In the genomic region with DNA sequence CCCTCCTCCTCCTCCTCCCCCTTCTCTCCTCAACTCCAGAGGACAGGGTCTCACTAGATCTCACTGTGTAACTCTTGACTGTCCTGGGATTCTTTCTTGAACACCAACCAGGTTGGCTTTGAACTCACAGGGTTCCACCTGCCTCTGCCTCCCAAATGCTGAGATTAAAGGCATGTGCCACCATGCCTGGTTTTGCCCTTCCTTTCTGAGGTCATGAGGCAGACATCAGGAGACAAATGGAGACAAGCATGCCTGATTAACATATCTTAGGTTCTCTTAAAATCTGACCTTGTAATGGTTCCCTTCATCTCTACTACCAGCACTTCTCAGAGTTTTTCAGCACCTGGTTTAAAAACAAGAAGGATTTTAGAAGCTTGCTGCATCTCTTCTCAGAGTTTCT, we compare ENCODE assay signal across 25 mouse cellular contexts.
A peak's percentile ranks its signal among the peaks of the same experiment; 100 is the strongest.
DNase-seq lines count a peak whose midpoint lies in the region; ATAC-seq and TF ChIP-seq lines count a peak whose summit lies in the region.
"Had no signal": no experiment of that assay in that cellular context is flagged by ENCODE, and none has a peak within 500 bp of the region (broad histone marks: within the 10 kb centered on the region; RNA-seq: fewer than 3 reads in every experiment).

No protein-coding gene starts in this region.

- DNase-seq in gastrocnemius, adult 2 months: no peak
- DNase-seq in gastrocnemius, postnatal 14 days: no peak
- DNase-seq in lung, embryonic 14.5 days: no peak
- DNase-seq in lung, postnatal 14 days: no peak
- DNase-seq in adrenal gland, adult 8-10 months: no peak
- no peak for DNase-seq in urinary bladder, postnatal 25 days (ENCODE audit: low spot score)
- DNase-seq: cerebellum, adult 11-12 months; cerebellum, postnatal 10 days; kidney, adult 2 months; kidney, postnatal 36 days; layer of hippocampus, adult 9-11 months; liver, postnatal 0 days; right cerebral cortex, adult 18-20 months; thymus, postnatal 14 days had no signal

- H3K9me3 ChIP-seq in lung, embryonic 14.5 days (ENCODE audit: low read depth, low read length): no peaks in the 10 kb centered on the region
- no peaks in the 10 kb centered on the region for H3K9me3 ChIP-seq in intestine, embryonic 16.5 days (ENCODE audit: control insufficient read depth, low read length)
- H3K9me3 ChIP-seq in stomach, embryonic 16.5 days (replicated peaks; ENCODE audit: control insufficient read depth, low read length): no peaks in the 10 kb centered on the region
- H3K9me3 ChIP-seq: heart, embryonic 12.5 days; hindbrain, embryonic 10.5 days; neural tube, embryonic 15.5 days had no signal

- peak overlapping the region; percentile 24; the same call in 1 of the 2 replicates for H3K27ac ChIP-seq in gastrocnemius, adult 2 months
- peak overlapping the region; percentile 69 for H3K27ac ChIP-seq in lung, embryonic 14.5 days (ENCODE audit: low read depth)
- peak overlapping the region; percentile 73; the same call in 1 of the 2 replicates for H3K27ac ChIP-seq in intestine, embryonic 16.5 days (ENCODE audit: low read length)
- H3K27ac ChIP-seq in stomach, embryonic 16.5 days (ENCODE audit: low read length): peak overlapping the region; percentile 77
- H3K27ac ChIP-seq: hindbrain, embryonic 10.5 days; left cerebral cortex, adult 2 months; macrophage; neural tube, embryonic 15.5 days had no signal

- no peak for TF ChIP-seq CTCF in gastrocnemius, adult 2 months (IDR thresholded peaks at IDR 0.05)
- no peak for TF ChIP-seq CTCF in lung, embryonic 14.5 days (IDR thresholded peaks at IDR 0.05; ENCODE audit: low read depth)

- H3K36me3 ChIP-seq in lung, embryonic 14.5 days (ENCODE audit: insufficient read depth): no peaks in the 10 kb centered on the region
- H3K36me3 ChIP-seq in intestine, embryonic 16.5 days (ENCODE audit: control insufficient read depth, insufficient read depth, low read length): no peaks in the 10 kb centered on the region
- no peaks in the 10 kb centered on the region for H3K36me3 ChIP-seq in stomach, embryonic 16.5 days (ENCODE audit: control insufficient read depth, insufficient read depth, low read length)
- H3K36me3 ChIP-seq: heart, embryonic 12.5 days; hindbrain, embryonic 10.5 days; neural tube, embryonic 15.5 days had no signal

- no peak overlapping the region for H3K4me3 ChIP-seq in gastrocnemius, adult 2 months
- no peak overlapping the region for H3K4me3 ChIP-seq in lung, embryonic 14.5 days (ENCODE audit: low read depth, low read length)
- no peak overlapping the region for H3K4me3 ChIP-seq in intestine, embryonic 16.5 days (ENCODE audit: low read length)
- H3K4me3 ChIP-seq in stomach, embryonic 16.5 days (replicated peaks; ENCODE audit: low read length): no peak overlapping the region
- H3K4me3 ChIP-seq: heart, embryonic 12.5 days; hindbrain, embryonic 10.5 days; left cerebral cortex, adult 2 months; neural tube, embryonic 15.5 days had no signal

- ATAC-seq in lung, embryonic 14.5 days (ENCODE audit: insufficient read depth): no peak
- no peak for ATAC-seq in intestine, embryonic 16.5 days
- ATAC-seq in stomach, embryonic 16.5 days (ENCODE audit: insufficient read depth, low FRiP score): no peak
- ATAC-seq: forebrain, embryonic 14.5 days; hindbrain, embryonic 16.5 days; liver, postnatal 0 days had no signal

- no peak overlapping the region for H3K9ac ChIP-seq in lung, embryonic 14.5 days
- no peak overlapping the region for H3K9ac ChIP-seq in intestine, embryonic 16.5 days (ENCODE audit: low read depth, low read length)
- no peak overlapping the region for H3K9ac ChIP-seq in stomach, embryonic 16.5 days (ENCODE audit: low read length)
- H3K9ac ChIP-seq: heart, embryonic 12.5 days; liver, postnatal 0 days; neural tube, embryonic 15.5 days had no signal

- intact Hi-C loops in gastrocnemius, adult 2 months (cut with DNase I): no loop called here
- intact Hi-C loops in gastrocnemius, postnatal 14 days (cut with DNase I; ENCODE audit: low total_unique reads): no loop called here

- peaks cover 6% of the 10 kb centered on the region for H3K4me1 ChIP-seq in lung, embryonic 14.5 days (ENCODE audit: insufficient read depth)
- H3K4me1 ChIP-seq in intestine, embryonic 16.5 days (ENCODE audit: control insufficient read depth, insufficient read depth, low read length): peaks cover 9% of the 10 kb centered on the region
- peaks cover 16% of the 10 kb centered on the region for H3K4me1 ChIP-seq in stomach, embryonic 16.5 days (ENCODE audit: control insufficient read depth, insufficient read depth, low read length)
- H3K4me1 ChIP-seq: neural tube, embryonic 15.5 days had no signal

- no peaks in the 10 kb centered on the region for H3K27me3 ChIP-seq in lung, embryonic 14.5 days (ENCODE audit: insufficient read depth, low read length)
- H3K27me3 ChIP-seq in intestine, embryonic 16.5 days (replicated peaks; ENCODE audit: control insufficient read depth, insufficient read depth, low read length): no peaks in the 10 kb centered on the region
- H3K27me3 ChIP-seq in stomach, embryonic 16.5 days (ENCODE audit: control insufficient read depth, insufficient read depth, low read length): no peaks in the 10 kb centered on the region
- H3K27me3 ChIP-seq: heart, embryonic 12.5 days; neural tube, embryonic 15.5 days had no signal

- no peak overlapping the region for H3K4me2 ChIP-seq in lung, embryonic 14.5 days
- no peak overlapping the region for H3K4me2 ChIP-seq in intestine, embryonic 16.5 days (ENCODE audit: low read depth, low read length)
- no peak overlapping the region for H3K4me2 ChIP-seq in stomach, embryonic 16.5 days (ENCODE audit: low read depth, low read length)
- H3K4me2 ChIP-seq: heart, embryonic 12.5 days; liver, embryonic 11.5 days; midbrain, embryonic 11.5 days; neural tube, embryonic 15.5 days had no signal

Comparison
In these comparisons a context has a peak if more than half of its experiments do, and no peak if none do; other contexts are left out.
1. H3K27ac ChIP-seq: peak in every context shown above with its lines; median percentile 77 in stomach, embryonic 16.5 days; 73 in intestine, embryonic 16.5 days; 69 in lung, embryonic 14.5 days; 24 in gastrocnemius, adult 2 months.